Mouse (Mus musculus) forebrain, postnatal 0 days (tissue): ENCODE data around the gene Cd2. TPM values are rescaled to one million over a fixed set of nuclear protein-coding genes. Genes with fewer than 3 reads are reported as not detected.

ENCODE experiments used
- ATAC-seq: fragments of 200-750 bp; cut with Nextera tagmentation; 2 replicates; pipeline ENCODE4 v1.8.0; 2017; ENCODE audit warnings: mild to moderate bottlenecking, moderate library complexity
- DNase-seq: peaks from one replicate; pipeline ENCODE4 v3.0.0-alpha.2; 2015
- H3K27ac ChIP-seq: fragments of 300-500 bp; sonication (generic); 2 replicates; pipeline ENCODE4 v1.5.1; 2014; ENCODE audit warnings: low read depth, mild to moderate bottlenecking, antibody characterized with exemption, low read length, moderate library complexity, mixed read lengths
- H3K27me3 ChIP-seq: fragments of 300-500 bp; sonication (generic); 2 replicates; pipeline ENCODE4 v1.6.1; 2014; ENCODE audit warnings: mild to moderate bottlenecking, low read length, mixed read lengths; ENCODE audit not compliant: insufficient read depth
- H3K36me3 ChIP-seq: fragments of 300-500 bp; sonication (generic); 2 replicates; pipeline ENCODE4 v1.6.1; 2014; ENCODE audit warnings: mild to moderate bottlenecking, moderate library complexity; ENCODE audit not compliant: insufficient read depth
- H3K4me1 ChIP-seq: fragments of 300-500 bp; sonication (generic); 2 replicates; pipeline ENCODE4 v1.6.1; 2014; ENCODE audit warnings: antibody characterized with exemption; ENCODE audit not compliant: insufficient read depth
- H3K4me2 ChIP-seq: fragments of 300-500 bp; sonication (generic); 2 replicates; pipeline ENCODE4 v1.6.1; 2014; ENCODE audit warnings: low read depth, mild to moderate bottlenecking, moderate library complexity
- H3K4me3 ChIP-seq: fragments of 300-500 bp; sonication (generic); 2 replicates; pipeline ENCODE4 v1.5.1; 2014; ENCODE audit warnings: low read depth, low read length, mixed read lengths
- H3K9ac ChIP-seq: fragments of 300-500 bp; sonication (generic); 2 replicates; pipeline ENCODE4 v1.6.1; 2014; ENCODE audit warnings: mild to moderate bottlenecking
- H3K9me3 ChIP-seq: fragments of 300-500 bp; sonication (generic); 2 replicates; pipeline ENCODE4 v1.6.1; 2016; ENCODE audit warnings: low read length
- CTCF ChIP-seq: sonication (generic); IDR thresholded peaks from 2 replicates; pipeline ENCODE4 v1.5.1; 2016; ENCODE audit warnings: antibody characterized with exemption, control low read depth, low read depth
- WGBS: fragments of 180-500 bp; shearing (Covaris S2); extraction: QIAGEN DNeasy Blood & Tissue Kit; methylation state at CpG from one replicate; pipeline ENCODE4 v1.1.7; 2014; 5-methylcytosine and 5-hydroxymethylcytosine counted together
- polyA plus RNA-seq: library from polyadenylated mRNA; unstranded; fragments of >200 nt; fragmentation: Nextera tagmentation; extraction: Ambion mirVana; gene quantifications from 2 replicates; pipeline ENCODE4 v1.2.1, GENCODE M21; 2015
- total RNA-seq: library from RNA; depleted of rRNA; stranded (reverse); fragments of >200 nt; gene quantifications from 2 replicates; pipeline ENCODE4 v1.2.3, GENCODE M21; 2014; rRNA removed

Gene Cd2
- total RNA-seq (0.69 TPM in 1 of 2 replicates, not detected in the other), polyA plus RNA-seq (0.16 and 0.35 TPM in 2 replicates)

DNA sequence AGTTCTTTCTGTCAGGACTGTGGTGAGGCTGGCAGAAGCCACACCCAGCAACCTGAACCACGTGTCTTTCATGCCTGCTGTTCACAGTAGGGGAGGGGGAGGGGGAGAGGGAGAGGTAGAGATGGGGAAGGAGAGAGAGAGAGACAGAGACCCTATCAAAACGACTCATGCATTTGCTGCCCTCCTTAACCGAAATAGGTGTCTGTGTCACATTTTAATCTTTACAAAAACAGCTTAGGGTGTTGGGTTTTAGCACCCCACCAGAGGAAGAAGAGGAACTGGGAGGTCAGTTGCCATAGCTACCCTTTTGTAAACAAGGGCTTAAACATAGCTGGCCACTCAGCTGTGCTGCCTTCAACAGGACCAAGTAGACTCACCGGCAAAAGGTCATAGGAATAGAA is at the start of gene Cd2:
TSS of gene Cd2 (minus strand) at position 29 of the 401 bp plus-strand sequence.
- Histone ChIP-seq H3K9ac (no peak within 1 kb of the TSS), H3K4me1 (no peaks in the 10 kb centered on the region), H3K36me3 (no peaks in the 10 kb centered on the region), H3K27ac (no peak within 1 kb of the TSS), H3K4me2 (no peak within 1 kb of the TSS), H3K9me3 (no peaks in the 10 kb centered on the region), H3K27me3 (no peaks in the 10 kb centered on the region; the same call in 1 of the 2 replicates), H3K4me3 (no peak within 1 kb of the TSS)
- no peak for DNase-seq
- no peak for ATAC-seq
- WGBS, result 37% methylated on average over 4 of the region's 4 CpGs
- no peak for TF ChIP-seq CTCF

DNA sequence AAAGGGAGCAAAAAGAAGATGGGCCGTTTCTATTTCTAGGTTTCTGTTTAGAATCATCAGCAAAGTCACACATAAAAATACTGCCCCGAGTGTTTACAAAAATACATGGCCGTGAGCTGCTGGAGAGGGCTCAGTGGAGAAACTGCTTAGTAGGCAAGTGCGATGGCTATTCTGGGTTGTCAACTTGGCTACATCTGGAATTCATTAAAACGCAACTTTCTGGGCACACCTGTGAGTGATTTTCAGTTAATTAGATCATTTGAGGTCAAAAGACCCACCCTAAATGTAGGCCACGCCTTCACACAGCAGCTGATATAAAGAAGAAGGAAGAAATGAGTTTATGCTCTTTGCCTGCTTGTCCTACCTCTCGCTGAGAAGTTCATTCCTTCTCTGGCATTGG is 40.9 kb upstream of the Cd2 start:
- no peak for ATAC-seq
- TF ChIP-seq CTCF, result no peak
- H3K36me3 ChIP-seq, result no peaks in the 10 kb centered on the region
- no peak overlapping the region for H3K4me3 ChIP-seq
- H3K27me3 ChIP-seq, result no peaks in the 10 kb centered on the region
- no peak overlapping the region for H3K27ac ChIP-seq
- WGBS, result 89% methylated on average over 7 of the region's 7 CpGs
- H3K9ac ChIP-seq, result no peak overlapping the region
- H3K4me1 ChIP-seq, result no peaks in the 10 kb centered on the region
- no peaks in the 10 kb centered on the region for H3K9me3 ChIP-seq
- no peak for DNase-seq
- H3K4me2 ChIP-seq, result no peak overlapping the region

DNA sequence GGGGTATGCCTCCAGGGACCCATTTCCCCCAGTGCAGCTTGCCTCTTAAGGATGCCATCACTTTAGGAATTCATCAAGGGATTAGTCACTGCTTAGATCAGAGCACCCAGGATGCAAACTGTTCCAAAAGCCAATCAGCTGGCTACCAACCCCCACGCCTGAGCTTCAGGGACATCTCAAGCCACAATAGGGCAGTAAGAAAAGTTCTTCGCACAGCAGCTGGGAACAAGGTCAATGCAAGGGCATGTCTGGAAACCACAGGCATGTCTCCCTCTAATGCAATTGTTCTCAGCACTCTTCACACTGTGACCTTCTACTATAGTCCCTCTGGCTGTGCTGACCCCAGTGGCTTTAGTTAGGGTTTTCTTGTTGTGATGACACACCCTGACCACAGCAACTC is 39.5 kb upstream of the Cd2 start:
- Histone ChIP-seq H3K36me3 (no peaks in the 10 kb centered on the region), H3K4me3 (no peak overlapping the region), H3K27me3 (no peaks in the 10 kb centered on the region), H3K9me3 (no peaks in the 10 kb centered on the region), H3K4me1 (no peaks in the 10 kb centered on the region), H3K27ac (no peak overlapping the region), H3K4me2 (no peak overlapping the region), H3K9ac (no peak overlapping the region)
- DNase-seq, result no peak
- TF ChIP-seq CTCF, result no peak
- ATAC-seq, result no peak
- 80% methylated on average over 2 of the region's 2 CpGs for WGBS

DNA sequence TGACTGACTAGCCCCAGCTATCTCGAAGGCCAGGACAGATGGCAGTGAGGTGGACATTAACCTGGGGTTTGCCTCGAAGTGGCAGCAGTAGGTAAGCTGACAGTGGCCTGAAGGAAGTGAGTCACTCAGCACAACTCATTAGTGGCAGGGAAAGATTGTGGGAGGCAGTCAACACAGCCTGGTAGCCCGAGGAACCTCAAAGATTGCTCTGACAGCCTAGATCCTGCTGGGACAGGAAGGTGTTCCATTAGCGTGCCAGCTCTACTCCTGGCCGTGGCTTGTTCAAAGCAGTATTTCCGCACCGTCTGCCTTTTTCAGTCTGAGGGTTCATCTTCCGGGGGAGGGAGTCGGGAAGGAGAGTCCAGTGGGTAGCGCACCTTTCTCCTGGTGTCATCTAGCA is 34.7 kb upstream of the Cd2 start:
- Histone ChIP-seq H3K9me3 (no peaks in the 10 kb centered on the region), H3K27ac (no peak overlapping the region), H3K27me3 (no peaks in the 10 kb centered on the region), H3K4me1 (no peaks in the 10 kb centered on the region), H3K4me2 (no peak overlapping the region), H3K36me3 (no peaks in the 10 kb centered on the region), H3K9ac (no peak overlapping the region), H3K4me3 (no peak overlapping the region)
- 78% methylated on average over 10 of the region's 10 CpGs for WGBS
- no peak for TF ChIP-seq CTCF
- DNase-seq (no peak), ATAC-seq (no peak)

DNA sequence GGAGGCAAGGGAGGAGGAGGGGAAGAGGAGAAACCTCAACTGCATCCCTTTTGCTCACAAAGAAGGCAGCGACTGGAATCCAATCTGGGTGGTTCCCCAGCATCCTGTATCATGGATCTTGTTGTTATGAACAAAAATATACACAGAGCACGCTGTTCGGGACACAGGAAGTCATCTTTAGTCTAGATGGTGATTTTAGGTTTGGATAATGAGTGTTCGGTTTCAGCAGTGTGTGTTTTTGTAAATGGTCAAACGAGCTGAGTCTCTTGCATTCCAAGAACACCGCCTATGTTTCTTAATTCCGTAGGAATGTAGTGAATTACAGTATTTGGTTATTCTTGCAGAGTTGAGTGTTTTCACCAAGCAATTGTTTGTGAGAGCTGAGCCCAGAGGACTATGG is 33.1 kb upstream of the Cd2 start:
- H3K27ac ChIP-seq, result no peak overlapping the region
- H3K4me1 ChIP-seq, result no peaks in the 10 kb centered on the region
- H3K4me2 ChIP-seq, result no peak overlapping the region
- WGBS, result 61% methylated on average over 7 of the region's 7 CpGs
- no peaks in the 10 kb centered on the region for H3K36me3 ChIP-seq
- H3K9me3 ChIP-seq, result no peaks in the 10 kb centered on the region
- H3K4me3 ChIP-seq, result no peak overlapping the region
- TF ChIP-seq CTCF, result no peak
- DNase-seq (no peak), ATAC-seq (no peak)
- H3K9ac ChIP-seq, result no peak overlapping the region
- no peaks in the 10 kb centered on the region for H3K27me3 ChIP-seq

DNA sequence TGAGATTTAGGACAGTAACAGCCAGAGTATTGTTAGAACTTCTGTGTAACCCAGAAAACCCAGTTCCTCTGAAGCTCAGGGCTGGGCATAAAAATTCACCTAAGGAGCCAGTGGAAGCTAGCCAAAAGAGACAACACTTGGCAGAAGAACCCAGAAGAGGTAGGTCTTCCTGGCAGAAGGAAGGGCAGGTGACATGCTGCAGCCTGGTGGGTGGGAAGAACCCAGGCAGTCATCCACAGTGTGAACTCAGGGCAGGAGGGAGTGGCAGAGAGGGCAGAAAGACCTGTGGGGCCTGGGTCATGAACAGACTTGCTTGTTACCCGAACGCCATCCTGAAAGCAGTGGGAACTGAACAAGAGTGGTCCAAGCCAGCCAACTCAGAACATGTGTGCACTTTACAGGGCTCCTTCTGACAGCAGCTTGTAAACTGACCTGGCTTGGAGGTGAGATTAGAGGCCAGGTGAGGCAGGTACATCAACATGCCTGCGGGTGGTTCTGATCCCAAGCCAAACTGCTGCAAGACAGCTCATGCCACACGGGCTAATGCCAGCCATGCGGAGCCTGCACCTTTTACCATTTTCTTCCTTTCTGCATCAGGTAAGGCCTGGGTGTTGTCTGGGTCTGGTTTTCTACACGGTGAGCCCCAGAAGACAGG is 30.9 kb upstream of the Cd2 start:
- H3K27ac ChIP-seq, result no peak overlapping the region
- no peaks in the 10 kb centered on the region for H3K4me1 ChIP-seq
- no peaks in the 10 kb centered on the region for H3K36me3 ChIP-seq
- H3K9ac ChIP-seq, result no peak overlapping the region
- WGBS, result 89% methylated on average over 6 of the region's 6 CpGs
- no peak for TF ChIP-seq CTCF
- H3K9me3 ChIP-seq, result no peaks in the 10 kb centered on the region
- ATAC-seq (no peak), DNase-seq (no peak)
- H3K27me3 ChIP-seq, result no peaks in the 10 kb centered on the region
- no peak overlapping the region for H3K4me2 ChIP-seq
- no peak overlapping the region for H3K4me3 ChIP-seq

DNA sequence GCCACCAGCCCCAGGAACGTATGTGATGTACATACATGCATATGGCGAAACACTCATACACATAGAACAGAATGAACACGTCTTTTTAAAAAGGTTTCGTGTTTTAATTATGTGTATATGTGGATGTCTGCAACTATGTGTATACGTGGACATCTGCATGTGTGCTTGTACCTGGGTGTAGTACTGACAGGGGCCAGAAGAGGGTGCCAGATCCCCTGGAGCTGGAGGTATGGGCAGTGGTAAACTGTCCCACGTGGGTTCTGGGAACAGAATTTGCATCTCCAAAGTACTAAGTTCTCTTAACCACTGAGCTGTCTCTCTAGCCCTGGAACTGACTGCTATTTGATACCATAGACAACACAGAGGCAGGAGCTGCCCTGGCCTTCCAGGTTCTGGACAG is 30.4 kb upstream of the Cd2 start:
- no peaks in the 10 kb centered on the region for H3K36me3 ChIP-seq
- ATAC-seq (peak; percentile 18; the same call in 1 of the 2 replicates), DNase-seq (no peak)
- no peaks in the 10 kb centered on the region for H3K27me3 ChIP-seq
- no peak overlapping the region for H3K9ac ChIP-seq
- peak; percentile 64 for TF ChIP-seq CTCF
- no peak overlapping the region for H3K4me3 ChIP-seq
- H3K27ac ChIP-seq, result no peak overlapping the region
- WGBS, result 65% methylated on average over 6 of the region's 6 CpGs
- H3K9me3 ChIP-seq, result no peaks in the 10 kb centered on the region
- no peak overlapping the region for H3K4me2 ChIP-seq
- H3K4me1 ChIP-seq, result no peaks in the 10 kb centered on the region

DNA sequence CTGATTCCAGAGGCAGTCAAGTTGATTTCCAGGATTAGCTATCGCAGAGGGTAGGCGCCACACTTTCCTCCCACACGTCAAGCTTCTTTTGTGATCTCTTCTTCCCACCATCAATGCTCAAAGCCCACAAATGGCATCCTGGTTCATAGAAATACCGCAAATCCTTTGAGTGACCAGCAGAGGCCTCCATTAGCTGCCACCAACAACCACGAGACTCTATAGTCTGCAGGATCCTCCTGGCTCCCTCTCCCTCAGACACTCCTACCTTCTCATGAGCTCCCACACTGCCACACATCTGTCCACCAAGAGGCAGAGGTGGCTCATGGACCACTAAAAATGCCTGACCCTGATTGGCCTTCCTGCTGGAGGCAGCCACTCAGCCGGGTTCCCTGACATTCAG is 27.2 kb upstream of the Cd2 start:
- no peak overlapping the region for H3K9ac ChIP-seq
- H3K9me3 ChIP-seq, result no peaks in the 10 kb centered on the region
- H3K4me1 ChIP-seq, result no peaks in the 10 kb centered on the region
- no peak overlapping the region for H3K27ac ChIP-seq
- H3K4me2 ChIP-seq, result no peak overlapping the region
- no peak for ATAC-seq
- H3K36me3 ChIP-seq, result no peaks in the 10 kb centered on the region
- no peak overlapping the region for H3K4me3 ChIP-seq
- TF ChIP-seq CTCF, result peak; percentile 45
- no peak for DNase-seq
- 75% methylated on average over 6 of the region's 6 CpGs for WGBS
- no peaks in the 10 kb centered on the region for H3K27me3 ChIP-seq
